29 mouse cellular contexts compared by ENCODE assay signal in genomic region chr5:119952085-119952484, GRCm38 (mm10).
"Had no signal": no experiment of that assay in that cellular context is flagged by ENCODE, and none has a peak within 500 bp of the region (broad histone marks: within the 10 kb centered on the region; RNA-seq: fewer than 3 reads in every experiment).

No protein-coding gene starts in this region.

- H3K27me3 ChIP-seq: embryonic facial prominence, embryonic 12.5 days; embryonic facial prominence, embryonic 13.5 days; embryonic facial prominence, embryonic 15.5 days; forebrain, embryonic 15.5 days had no signal

- ATAC-seq: forebrain, embryonic 13.5 days; forebrain, embryonic 14.5 days; forebrain, embryonic 15.5 days; forebrain, embryonic 16.5 days; forebrain, postnatal 0 days had no signal

- H3K4me1 ChIP-seq: embryonic facial prominence, embryonic 12.5 days; embryonic facial prominence, embryonic 15.5 days; forebrain, embryonic 12.5 days; forebrain, embryonic 13.5 days; forebrain, embryonic 15.5 days had no signal

- H3K4me3 ChIP-seq: embryonic facial prominence, embryonic 10.5 days; embryonic facial prominence, embryonic 12.5 days; embryonic facial prominence, embryonic 13.5 days; embryonic facial prominence, embryonic 15.5 days; erythroblast, embryonic 14.5 days; forebrain, embryonic 10.5 days; forebrain, embryonic 12.5 days; forebrain, embryonic 13.5 days; forebrain, embryonic 15.5 days; gastrocnemius, adult 2 months; heart, adult 2 months had no signal

- H3K36me3 ChIP-seq: embryonic facial prominence, embryonic 10.5 days; embryonic facial prominence, embryonic 12.5 days; embryonic facial prominence, embryonic 13.5 days; embryonic facial prominence, embryonic 15.5 days; forebrain, embryonic 10.5 days; forebrain, embryonic 12.5 days; forebrain, embryonic 15.5 days had no signal

- H3K9me3 ChIP-seq: embryonic facial prominence, embryonic 10.5 days; embryonic facial prominence, embryonic 12.5 days; embryonic facial prominence, embryonic 15.5 days; forebrain, embryonic 12.5 days; forebrain, embryonic 13.5 days; forebrain, embryonic 15.5 days had no signal

- H3K4me2 ChIP-seq: embryonic facial prominence, embryonic 12.5 days; embryonic facial prominence, embryonic 13.5 days; embryonic facial prominence, embryonic 15.5 days; forebrain, embryonic 12.5 days; forebrain, embryonic 13.5 days; forebrain, embryonic 15.5 days had no signal

- H3K9ac ChIP-seq: embryonic facial prominence, embryonic 12.5 days; embryonic facial prominence, embryonic 13.5 days; embryonic facial prominence, embryonic 15.5 days; forebrain, embryonic 12.5 days; forebrain, embryonic 13.5 days; forebrain, embryonic 15.5 days; forebrain, postnatal 0 days had no signal

- DNase-seq: cerebellum, adult 2 months; cerebellum, adult 8-10 months; cerebellum, adult 9-10 months; cerebellum, adult 9-11 months; cerebellum, postnatal 10 days; cerebellum, postnatal 14 days; cerebellum, postnatal 25 days; cerebellum, postnatal 36 days; embryo, embryonic 11 days; forebrain, postnatal 0 days; gastrocnemius, adult 2 months; gastrocnemius, postnatal 10 days; gastrocnemius, postnatal 14 days; gastrocnemius, postnatal 25 days; gastrocnemius, postnatal 36 days; heart, adult 11 months; heart, adult 18-20 months; heart, adult 2 months had no signal

- H3K27ac ChIP-seq: embryonic facial prominence, embryonic 10.5 days; embryonic facial prominence, embryonic 12.5 days; embryonic facial prominence, embryonic 13.5 days; embryonic facial prominence, embryonic 15.5 days; forebrain, embryonic 10.5 days; forebrain, embryonic 12.5 days; forebrain, embryonic 13.5 days; forebrain, embryonic 15.5 days; gastrocnemius, adult 2 months; heart, adult 2 months had no signal
